Mouse (Mus musculus): ENCODE measurements around the gene Nipal4.

Gene Nipal4

GRCm38 (mm10) chr11:46165866-46166585, at the start of gene Nipal4:
TSS of gene Nipal4 (minus strand) at chr11:46166508.
- WGBS, result under 1% methylated on average over 40 of the region's 40 CpGs

DNA sequence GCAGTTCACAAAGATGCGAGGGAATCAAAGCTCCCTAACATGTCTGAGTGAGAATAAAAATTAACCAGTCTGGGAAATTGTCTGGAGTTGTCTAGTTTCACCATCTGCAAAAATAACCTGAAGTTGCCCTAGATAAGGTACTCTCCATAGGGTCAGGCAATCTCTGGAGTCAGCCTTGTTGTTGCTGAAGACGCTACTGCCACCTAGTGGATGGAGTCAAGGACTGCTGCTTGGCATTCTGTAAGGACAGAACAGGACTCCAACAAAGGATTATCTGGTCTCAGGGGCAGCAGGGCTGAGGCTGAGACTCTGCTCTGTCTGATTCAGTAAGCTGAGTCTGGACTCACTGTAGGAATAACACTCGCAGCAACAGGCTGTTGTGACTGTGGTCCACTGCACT, 49.0 kb upstream of the Nipal4 start:
- 10% methylated on average over 3 of the region's 3 CpGs for WGBS

DNA sequence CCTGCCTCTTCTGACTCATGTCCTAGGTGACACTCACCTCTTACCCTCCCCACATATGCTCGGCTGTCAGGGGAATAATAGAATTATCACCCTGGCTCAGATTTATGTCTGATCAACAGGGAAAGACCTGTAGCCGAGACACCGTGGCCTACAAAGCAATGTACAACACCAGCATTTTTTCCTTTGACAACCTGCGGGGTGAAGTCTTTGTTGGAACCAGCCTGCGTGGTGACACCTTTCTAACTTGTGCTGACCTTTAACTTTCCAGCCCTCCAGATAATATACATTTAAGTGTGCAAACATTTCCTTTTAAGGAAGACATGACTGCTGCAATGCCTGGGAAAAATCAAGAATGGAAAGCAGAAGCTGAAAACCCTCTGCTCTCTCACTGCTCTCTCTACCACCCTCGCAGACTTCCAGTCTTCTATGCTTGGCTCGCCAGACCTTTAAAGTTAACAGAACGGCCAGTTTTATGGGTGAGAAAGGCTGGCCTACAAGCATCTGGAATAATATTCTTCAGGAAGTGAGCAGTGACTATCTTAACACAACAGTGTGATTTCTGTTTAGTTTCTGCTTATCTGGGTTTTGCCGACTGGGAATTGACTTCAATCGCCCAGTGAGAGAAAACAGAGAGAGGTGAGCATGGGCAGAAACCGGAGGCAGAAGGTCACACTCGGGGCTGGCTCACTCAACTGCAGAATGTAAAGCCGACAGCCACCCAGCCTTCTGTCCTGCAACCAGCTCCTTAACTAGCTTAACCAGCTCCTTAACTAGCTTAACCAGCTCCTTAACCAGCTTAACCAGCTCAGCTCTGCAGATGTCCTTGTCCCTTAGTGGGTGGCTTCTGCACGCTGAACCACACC, 48.3 kb upstream of the Nipal4 start:
- 48% methylated on average over 14 of the region's 14 CpGs for WGBS

DNA sequence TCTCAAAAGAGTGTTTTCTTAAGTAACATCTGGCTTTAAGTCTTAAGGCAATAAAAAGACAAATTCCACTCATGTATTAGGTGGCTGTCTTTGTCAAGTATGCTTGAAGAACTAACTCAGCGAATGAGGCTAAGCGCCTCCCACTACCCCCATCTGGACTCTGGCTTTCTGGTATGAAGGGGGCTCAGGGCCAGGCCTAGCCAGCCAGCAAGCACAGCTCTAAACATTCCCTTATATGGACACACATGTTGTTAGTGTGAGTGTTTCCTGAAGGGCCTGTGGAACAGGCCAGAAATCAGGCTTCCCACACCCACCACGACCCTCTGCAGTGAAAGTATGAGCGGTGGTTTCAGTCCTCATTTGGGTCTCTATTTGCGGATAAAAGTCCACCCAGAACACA, 47.5 kb upstream of the Nipal4 start:
- WGBS, result 56% methylated on average over 5 of the region's 5 CpGs

DNA sequence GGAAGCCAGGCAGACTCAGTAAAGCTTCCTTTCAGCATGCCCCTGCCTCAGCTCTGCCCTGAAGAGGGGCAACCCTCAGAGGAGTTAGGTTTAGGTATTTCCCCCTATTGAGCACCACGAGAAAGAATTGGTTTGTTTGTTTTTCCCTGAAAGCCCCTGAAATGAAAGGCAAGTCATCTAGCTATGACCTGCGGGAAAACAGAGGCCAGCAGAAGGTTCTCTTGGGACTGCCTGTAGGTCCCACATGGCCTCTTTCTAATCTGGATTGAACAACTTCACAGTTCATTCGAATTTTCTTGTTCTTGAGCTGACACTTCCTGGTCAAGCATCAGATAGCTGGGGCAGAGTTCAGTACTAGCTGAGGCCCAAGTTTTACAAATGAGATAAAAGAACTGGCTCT, 45.5 kb upstream of the Nipal4 start:
- WGBS, result 51% methylated on average over 3 of the region's 3 CpGs

DNA sequence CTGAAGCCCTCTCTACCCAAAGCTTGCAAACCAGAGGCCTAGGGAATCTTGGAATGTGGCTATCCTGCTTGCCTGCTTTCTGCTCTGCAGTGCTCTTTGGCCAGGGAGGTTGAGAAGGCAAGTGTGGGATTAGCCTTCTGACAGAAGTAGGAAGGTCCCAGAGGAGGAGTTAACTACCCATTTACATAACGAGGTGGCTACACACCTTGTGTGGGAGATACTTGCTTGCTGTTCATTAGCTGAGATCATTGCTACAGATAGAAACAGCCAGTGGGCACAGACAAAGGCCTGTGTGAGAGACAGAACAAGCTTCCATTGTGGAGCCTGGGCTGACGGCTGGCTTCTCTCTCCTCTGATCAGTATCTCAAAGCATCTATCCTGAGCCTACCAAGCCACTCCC, 43.6 kb upstream of the Nipal4 start:
- 26% methylated on average over 2 of the region's 2 CpGs for WGBS

GRCm38 (mm10) chr11:46205639-46206409, 39.5 kb upstream of the Nipal4 start:
- 46% methylated on average over 17 of the region's 17 CpGs for WGBS

DNA sequence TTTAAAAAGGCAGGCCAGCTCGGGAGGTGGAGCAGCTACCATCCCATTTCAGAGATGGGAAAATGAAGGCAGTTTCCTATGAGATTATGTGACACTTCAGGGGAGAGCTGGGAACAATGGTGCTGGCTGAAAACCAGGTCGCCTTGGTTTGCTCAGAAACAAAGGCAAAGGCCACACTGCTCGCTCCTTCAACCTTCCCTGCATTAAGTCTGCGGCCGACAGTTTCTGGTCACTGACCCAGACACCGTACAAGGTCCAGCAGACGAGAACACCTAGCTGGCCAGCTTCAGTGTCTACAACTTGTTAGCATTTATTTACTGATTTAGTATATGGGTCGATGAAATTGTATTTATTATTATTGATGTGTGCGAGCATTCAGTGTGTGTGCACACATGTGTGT, 38.5 kb upstream of the Nipal4 start:
- WGBS, result 87% methylated on average over 9 of the region's 9 CpGs

DNA sequence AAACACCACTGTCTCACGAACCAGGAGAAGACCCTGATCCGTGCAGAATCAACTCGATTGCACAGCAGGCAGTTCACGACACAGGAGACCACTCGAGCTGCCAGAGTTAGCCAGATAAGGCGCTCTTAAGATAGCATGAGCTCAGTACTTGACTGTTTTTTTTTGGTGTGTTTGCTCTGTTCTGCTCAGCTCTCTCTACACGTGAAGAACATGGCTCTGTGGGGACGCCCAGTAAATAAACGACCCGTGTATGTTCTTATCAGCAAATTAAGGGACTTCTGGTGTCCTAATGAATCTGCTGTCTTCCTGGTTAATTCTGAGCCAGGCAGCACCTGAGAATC, 36.2 kb upstream of the Nipal4 start:
- 38% methylated on average over 10 of the region's 10 CpGs for WGBS

DNA sequence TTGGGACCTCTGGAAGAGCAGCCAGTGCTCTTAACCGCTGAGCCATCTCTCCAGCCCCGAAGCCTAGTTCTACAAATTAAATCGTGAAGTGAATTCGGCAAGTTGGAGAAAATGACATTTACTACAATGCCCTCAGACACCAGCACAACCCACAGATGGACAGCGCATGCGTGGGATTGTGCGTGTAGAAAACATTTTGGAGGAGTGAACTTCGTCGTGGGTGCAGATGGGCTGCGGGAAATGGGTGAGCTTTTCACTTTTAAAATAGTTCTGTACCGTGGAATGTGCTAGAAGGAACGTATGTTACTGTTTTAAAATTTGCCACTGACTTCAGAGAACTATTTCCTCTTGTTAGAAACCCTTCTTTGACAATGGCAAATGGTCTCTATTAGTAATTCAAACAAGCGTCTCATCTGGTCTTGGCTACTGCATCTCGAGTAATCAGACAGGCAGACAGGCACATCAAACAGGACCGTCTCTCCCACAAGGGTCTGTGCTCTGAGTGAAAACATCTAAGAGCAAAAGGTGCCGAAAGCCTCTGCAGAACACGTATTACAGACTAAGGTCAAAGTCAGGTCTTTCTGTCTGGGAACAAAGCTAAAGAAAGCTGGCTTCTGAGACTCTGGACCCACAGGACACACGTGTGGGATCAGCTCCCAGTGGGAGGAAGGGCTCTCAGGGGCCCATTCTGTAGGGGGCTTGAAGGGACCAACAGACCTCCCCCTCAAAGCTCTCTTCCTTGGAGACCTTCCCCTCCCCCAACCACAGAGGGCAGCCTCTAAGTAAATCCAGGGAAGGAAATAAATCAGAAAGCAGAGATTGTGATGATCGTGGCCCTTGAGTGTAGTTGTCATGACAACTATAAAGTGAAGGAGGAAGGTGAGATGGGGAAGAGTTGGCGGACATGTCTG, 35.6 kb upstream of the Nipal4 start:
- WGBS, result 37% methylated on average over 20 of the region's 20 CpGs

DNA sequence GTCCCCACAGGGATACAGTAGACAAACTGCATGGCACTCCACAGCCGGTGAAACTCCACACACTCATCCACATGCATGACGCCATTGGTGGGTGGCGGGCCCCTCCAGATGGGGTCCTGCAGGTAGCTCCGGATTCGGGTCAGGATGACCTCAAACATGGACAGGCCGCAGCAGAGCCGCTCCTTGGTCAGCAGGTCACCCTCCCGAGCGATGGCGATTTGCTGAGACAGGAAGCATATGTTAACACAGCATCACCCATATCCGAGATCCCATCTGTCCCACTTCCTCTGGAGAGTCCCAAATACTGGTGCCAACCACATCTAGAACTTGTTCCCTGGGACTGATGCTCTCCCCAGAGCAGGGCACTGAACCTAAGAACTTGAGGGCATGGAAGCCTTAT, 34.4 kb upstream of the Nipal4 start:
- WGBS, result 65% methylated on average over 11 of the region's 11 CpGs

DNA sequence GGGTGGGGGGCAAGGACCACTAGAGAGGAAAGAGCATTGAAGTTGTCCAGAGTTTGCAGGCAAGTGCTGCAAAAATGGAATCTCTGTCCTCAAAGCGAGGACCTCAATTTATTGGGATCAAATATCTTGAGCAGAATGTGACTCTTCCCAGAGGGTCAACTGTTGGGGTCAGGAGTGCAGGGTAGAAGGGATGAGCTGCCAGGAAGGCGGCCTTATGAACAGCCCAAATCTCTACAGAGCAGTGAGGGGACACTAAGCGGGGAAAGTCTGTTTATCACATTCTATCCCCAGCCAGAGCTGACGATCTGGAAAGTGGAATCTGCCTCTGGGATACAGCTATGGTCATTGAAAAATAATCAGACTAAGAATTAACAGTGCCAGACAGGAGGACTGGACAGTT, 27.9 kb upstream of the Nipal4 start:
- WGBS, result 87% methylated on average over 4 of the region's 4 CpGs

DNA sequence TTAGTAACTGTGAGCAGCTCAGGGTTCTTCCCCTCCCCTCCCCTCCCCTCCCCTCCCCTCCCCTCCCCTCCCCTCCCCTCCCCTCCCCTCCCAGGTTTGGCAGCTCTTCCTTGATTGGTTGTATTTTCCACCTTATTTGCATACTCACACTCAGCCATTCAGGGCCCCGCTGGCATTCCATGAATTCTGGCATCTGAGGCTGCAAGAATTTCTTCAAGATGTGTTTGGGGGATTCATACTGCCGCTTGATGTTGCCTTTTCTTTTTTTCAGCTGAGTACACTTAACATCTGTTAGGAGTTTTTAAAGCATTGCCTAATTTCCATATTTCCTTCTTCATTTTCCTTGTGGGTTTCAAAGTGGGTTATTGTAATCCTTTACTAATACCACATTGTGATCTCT, 22.0 kb upstream of the Nipal4 start:
- WGBS, result 27% methylated on average over 2 of the region's 2 CpGs

GRCm38 (mm10) chr11:46185486-46185885, 19.2 kb upstream of the Nipal4 start:
- WGBS, result 26% methylated on average over 4 of the region's 4 CpGs

- WGBS, result 71% methylated on average over 3 of the region's 3 CpGs
Observed at GRCm38 (mm10) chr11:46184946-46185345, 18.6 kb upstream of the Nipal4 start.

GRCm38 (mm10) chr11:46182031-46182430, 15.7 kb upstream of the Nipal4 start:
- 97% methylated on average over 1 of the region's 1 CpGs for WGBS

DNA sequence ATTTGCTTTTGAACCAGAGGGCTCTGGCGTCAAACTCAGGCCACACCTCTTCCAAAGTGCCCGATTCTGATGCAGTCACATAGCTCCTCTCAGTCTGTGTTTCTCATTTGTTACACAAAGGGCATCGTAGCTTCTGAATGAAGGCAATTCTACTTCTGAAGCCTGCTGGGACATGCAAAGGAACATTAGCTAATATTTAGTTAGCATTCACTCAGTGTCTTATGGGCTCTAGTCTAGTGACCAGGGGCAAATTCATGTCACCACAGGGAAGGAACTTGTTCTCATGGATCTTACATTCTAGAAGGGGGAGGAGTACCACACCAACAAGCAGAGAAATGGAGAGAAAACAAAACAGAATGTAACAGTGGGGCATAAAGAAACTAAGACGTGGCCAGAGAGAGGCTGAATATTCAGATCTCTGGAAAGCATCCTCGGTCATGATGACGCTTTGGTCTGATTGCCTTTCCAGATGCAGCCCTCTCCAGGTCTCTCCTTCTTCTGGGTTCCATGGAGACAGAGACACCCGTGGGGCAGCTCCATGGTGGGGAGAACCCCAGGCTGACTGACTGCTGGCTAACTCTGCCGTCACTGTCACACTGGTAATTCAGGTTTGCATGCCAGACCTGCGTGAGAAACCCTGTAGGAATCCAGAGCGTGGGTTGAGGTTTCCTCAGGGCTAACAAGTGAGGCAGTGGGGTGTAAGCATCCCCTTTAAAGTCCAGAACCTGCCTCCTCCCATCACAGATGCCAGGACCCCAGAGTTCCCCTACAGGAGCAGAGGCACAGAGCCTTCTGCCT, 11.1 kb upstream of the Nipal4 start:
- 78% methylated on average over 10 of the region's 10 CpGs for WGBS

GRCm38 (mm10) chr11:46176155-46176554, 9.8 kb upstream of the Nipal4 start:
- WGBS, result 64% methylated on average over 6 of the region's 6 CpGs

DNA sequence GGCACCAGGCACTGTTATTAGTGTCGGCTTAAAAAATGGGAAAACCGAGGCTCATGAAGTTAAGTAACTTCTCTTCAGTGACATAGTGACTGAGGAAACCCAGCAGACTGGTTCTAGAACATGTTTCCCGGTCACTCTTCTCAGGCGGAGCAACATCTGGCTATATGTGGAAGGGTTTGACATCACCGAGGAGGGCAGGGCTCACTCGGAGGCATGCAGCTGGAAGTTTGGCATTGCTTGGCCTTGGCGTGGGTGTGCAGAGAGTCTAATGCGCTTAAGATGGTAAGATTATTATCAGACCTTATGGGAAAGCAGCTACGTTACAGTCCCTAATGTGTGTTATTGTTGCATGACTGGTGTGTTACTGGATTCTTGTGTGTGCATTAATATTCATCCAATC, 5.8 kb upstream of the Nipal4 start:
- 92% methylated on average over 9 of the region's 9 CpGs for WGBS

- WGBS, result 69% methylated on average over 3 of the region's 3 CpGs
Observed at GRCm38 (mm10) chr11:46169908-46170307, 3.6 kb upstream of the Nipal4 start.

DNA sequence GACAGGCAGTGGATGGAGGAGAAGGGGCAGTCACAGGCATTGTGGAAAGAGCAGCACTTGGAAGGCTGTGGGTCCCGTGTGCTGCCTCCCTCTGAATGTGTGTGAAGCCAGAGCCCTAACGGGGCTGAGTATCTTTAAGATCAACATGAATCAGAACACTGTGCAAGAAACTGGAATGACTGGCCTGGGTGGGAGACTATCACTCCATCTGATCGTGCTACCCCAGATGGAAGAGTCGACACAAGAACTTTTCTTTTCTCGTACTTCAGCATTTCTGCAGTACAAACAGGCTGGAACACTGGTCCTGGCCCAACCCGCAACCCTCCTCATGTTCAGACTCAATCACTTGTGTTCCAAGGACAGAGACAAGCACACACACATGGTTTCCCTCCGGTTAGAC, 2.2 kb upstream of the Nipal4 start:
- WGBS, result 87% methylated on average over 7 of the region's 7 CpGs

Measured in cerebral cortex, adult 2 months (tissue).